Mouse (Mus musculus) liver, embryonic 14.5 days (tissue): Measurements from ENCODE around the gene D930007J09Rik. TPM values are rescaled to one million over a fixed set of nuclear protein-coding genes. Genes with fewer than 3 reads are reported as not detected.

Experiments
- ATAC-seq: fragments of 200-750 bp; cut with Nextera tagmentation; 2 replicates; pipeline ENCODE4 v1.8.0; 2017; ENCODE audit warnings: moderate number of reproducible peaks, mild to moderate bottlenecking, moderate library complexity; ENCODE audit not compliant: insufficient read depth
- DNase-seq, 3 experiments: peaks; one replicate each; pipeline ENCODE4 v3.0.0-alpha.2; 2012 to 2013; ENCODE audit warnings: low read depth in 3 of 3, low spot score in 3 of 3
- H3K27ac ChIP-seq: fragments of 300-500 bp; sonication (generic); 2 replicates; pipeline ENCODE4 v1.5.1; 2014; ENCODE audit warnings: moderate library complexity, mild to moderate bottlenecking, control low read depth, inconsistent platforms
- H3K27me3 ChIP-seq: fragments of 300-500 bp; sonication (generic); 2 replicates; pipeline ENCODE4 v1.6.1; 2014; ENCODE audit warnings: mild to moderate bottlenecking, low read length, moderate library complexity; ENCODE audit not compliant: control insufficient read depth, insufficient read depth
- H3K36me3 ChIP-seq: fragments of 300-500 bp; sonication (generic); replicated peaks from 2 replicates; pipeline ENCODE4 v1.6.1; 2014; ENCODE audit warnings: low read depth; ENCODE audit not compliant: control insufficient read depth, insufficient read depth
- H3K4me1 ChIP-seq, 2 experiments: fragments of 200-500 bp in 1 of 2; fragments of 300-500 bp in 1 of 2; sonication (generic) in 1 of 2; replicated peaks; 2 replicates each; pipeline ENCODE4 v1.6.1; 2012 to 2014; ENCODE audit warnings: antibody characterized with exemption in 1 of 2, inconsistent platforms in 1 of 2, low read length in 1 of 2; ENCODE audit not compliant: control insufficient read depth in 2 of 2, insufficient read depth in 2 of 2
- H3K4me2 ChIP-seq: fragments of 300-500 bp; sonication (generic); 2 replicates; pipeline ENCODE4 v1.6.1; 2014; ENCODE audit warnings: low read depth, mild to moderate bottlenecking, control low read depth, moderate library complexity
- H3K4me3 ChIP-seq, 2 experiments: fragments of 200-500 bp in 1 of 2; fragments of 300-500 bp in 1 of 2; sonication (generic) in 1 of 2; 2 replicates each; pipeline ENCODE4 v1.5.1; 2012 to 2014; ENCODE audit warnings: low read depth in 2 of 2, low read length in 2 of 2, mild to moderate bottlenecking in 2 of 2, control low read depth in 1 of 2, inconsistent platforms in 1 of 2, moderate library complexity in 1 of 2; ENCODE audit not compliant: insufficient read depth in 1 of 2
- H3K9ac ChIP-seq: fragments of 300-500 bp; sonication (generic); replicated peaks from 2 replicates; pipeline ENCODE4 v1.6.1; 2014; ENCODE audit warnings: mild to moderate bottlenecking, control low read depth, moderate library complexity
- H3K9me3 ChIP-seq: fragments of 300-500 bp; sonication (generic); 2 replicates; pipeline ENCODE4 v1.6.1; 2016; ENCODE audit warnings: low read length, mixed read lengths; ENCODE audit not compliant: control insufficient read depth
- CTCF ChIP-seq: IDR thresholded peaks from 2 replicates; pipeline ENCODE4 v1.5.1; 2016; ENCODE audit warnings: antibody characterized with exemption, low read depth, control low read depth
- EP300 ChIP-seq: IDR thresholded peaks from 2 replicates; pipeline ENCODE4 v1.6.1; 2016; ENCODE audit warnings: antibody characterized with exemption, low read depth
- WGBS: fragments of 180-500 bp; shearing (Covaris S2); extraction: QIAGEN DNeasy Blood & Tissue Kit; methylation state at CpG from one replicate; pipeline ENCODE4 v1.1.7; 2014; ENCODE audit not compliant: insufficient replicate concordance; 5-methylcytosine and 5-hydroxymethylcytosine counted together
- polyA plus RNA-seq, 2 experiments: library from polyadenylated mRNA; depleted of rRNA in 1 of 2; stranded (reverse) in 1 of 2; unstranded in 1 of 2; fragments of >200 nt; fragmentation: Nextera tagmentation in 1 of 2; extraction: Ambion mirVana in 1 of 2; gene quantifications; 2 replicates each; pipeline versions ENCODE4 v1.2.1 to v1.2.3; 2012 to 2014

The D930007J09Rik gene
- polyA plus RNA-seq, 2 experiments, result not detected

GRCm38 (mm10) chr13:32778861-32779260 is 23.8 kb downstream of the D930007J09Rik start:
- Histone ChIP-seq H3K27me3 (no peaks in the 10 kb centered on the region), H3K4me3 (no peak overlapping the region), H3K4me2 (no peak overlapping the region), H3K9ac (no peak overlapping the region), H3K27ac (no peak overlapping the region), H3K36me3 (no peaks in the 10 kb centered on the region), H3K9me3 (no peaks in the 10 kb centered on the region), H3K4me1 (no peaks in the 10 kb centered on the region)
- no peak for TF ChIP-seq EP300
- no peak for TF ChIP-seq CTCF
- ATAC-seq (no peak), DNase-seq (no peak)
- WGBS, result 53% methylated on average over 3 of the region's 3 CpGs

- TF ChIP-seq CTCF (no peak), EP300 (no peak)
- Histone ChIP-seq H3K4me1 (no peaks in the 10 kb centered on the region), H3K27me3 (no peaks in the 10 kb centered on the region), H3K27ac (no peak overlapping the region), H3K36me3 (no peaks in the 10 kb centered on the region), H3K4me3 (no peak overlapping the region), H3K9me3 (no peaks in the 10 kb centered on the region), H3K4me2 (no peak overlapping the region), H3K9ac (no peak overlapping the region)
- WGBS, result 73% methylated on average over 10 of the region's 10 CpGs
- no peak for ATAC-seq
- DNase-seq, result no peak
Measured at GRCm38 (mm10) chr13:32776350-32776749, 26.3 kb downstream of the D930007J09Rik start.

GRCm38 (mm10) chr13:32775889-32776288 is 26.8 kb downstream of the D930007J09Rik start:
- H3K27ac ChIP-seq, result no peak overlapping the region
- H3K4me2 ChIP-seq, result no peak overlapping the region
- DNase-seq (no peak), ATAC-seq (no peak)
- no peak overlapping the region for H3K9ac ChIP-seq
- no peaks in the 10 kb centered on the region for H3K27me3 ChIP-seq
- no peak overlapping the region for H3K4me3 ChIP-seq
- 74% methylated on average over 9 of the region's 9 CpGs for WGBS
- no peaks in the 10 kb centered on the region for H3K4me1 ChIP-seq
- H3K36me3 ChIP-seq, result no peaks in the 10 kb centered on the region
- H3K9me3 ChIP-seq, result no peaks in the 10 kb centered on the region
- TF ChIP-seq CTCF (no peak), EP300 (no peak)

GRCm38 (mm10) chr13:32769960-32770359 is 32.7 kb downstream of the D930007J09Rik start:
- DNase-seq (no peak), ATAC-seq (no peak)

GRCm38 (mm10) chr13:32768104-32768503 is 34.5 kb downstream of the D930007J09Rik start:
- Histone ChIP-seq H3K4me3 (no peak overlapping the region), H3K9ac (no peak overlapping the region), H3K27ac (no peak overlapping the region), H3K36me3 (no peaks in the 10 kb centered on the region), H3K9me3 (no peaks in the 10 kb centered on the region), H3K4me2 (no peak overlapping the region), H3K4me1 (no peaks in the 10 kb centered on the region), H3K27me3 (no peaks in the 10 kb centered on the region)
- TF ChIP-seq EP300 (no peak), CTCF (peak; percentile 40)
- ATAC-seq (no peak), DNase-seq (peak; percentile 3 to 6 (median 4))
- 12% methylated on average over 4 of the region's 4 CpGs for WGBS

More at GRCm38 (mm10) chr13:32769960-32770359, 32.7 kb downstream of the D930007J09Rik start:
- H3K27me3 ChIP-seq, result no peaks in the 10 kb centered on the region
- H3K4me2 ChIP-seq, result no peak overlapping the region
- H3K9me3 ChIP-seq, result no peaks in the 10 kb centered on the region
- no peaks in the 10 kb centered on the region for H3K4me1 ChIP-seq
- TF ChIP-seq EP300, result no peak
- TF ChIP-seq CTCF, result no peak
- H3K27ac ChIP-seq, result no peak overlapping the region
- H3K36me3 ChIP-seq, result no peaks in the 10 kb centered on the region
- 30% methylated on average over 3 of the region's 3 CpGs for WGBS
- no peak overlapping the region for H3K9ac ChIP-seq
- H3K4me3 ChIP-seq, result no peak overlapping the region
